Mouse (Mus musculus): ENCODE data around the gene Igsf8. TPM values are rescaled to one million over a fixed set of nuclear protein-coding genes. Genes with fewer than 3 reads are reported as not detected.

Gene Igsf8
- 22.6 to 31.4 TPM (median 27.2 TPM) in 4 replicates for total RNA-seq (2023)

DNA sequence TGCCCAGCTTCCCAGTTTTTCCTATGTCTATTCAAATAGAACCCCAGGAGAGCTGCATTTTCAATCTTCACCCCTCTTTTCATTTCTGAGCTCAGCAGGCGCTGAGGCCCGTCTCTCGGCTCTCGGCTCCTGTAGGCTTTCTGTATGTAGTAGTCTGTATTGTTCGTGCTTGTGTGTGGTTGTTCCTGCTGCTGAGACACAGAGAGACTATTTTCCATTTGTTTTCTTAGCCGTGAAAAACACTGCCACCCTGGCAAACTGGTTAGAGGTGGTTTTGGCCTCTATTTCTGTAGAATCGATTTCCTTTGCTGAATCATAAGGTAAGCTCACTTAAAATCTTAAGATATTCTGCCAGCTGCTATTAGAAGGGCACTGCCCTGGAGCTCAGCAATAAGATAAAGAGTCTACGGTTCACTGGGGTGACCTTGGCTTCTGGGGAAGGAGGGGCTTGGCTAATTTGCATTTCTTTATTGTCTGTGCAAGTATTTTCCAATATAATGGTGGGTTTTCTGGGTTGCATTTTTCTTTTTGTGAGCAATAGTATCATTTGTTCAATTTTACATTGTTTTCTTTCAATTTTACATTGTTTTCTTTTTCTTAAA lies at the start of gene Igsf8:
Gene Igsf8 (plus strand): TSS at position 165 of the 602 bp plus-strand sequence.

GRCm38 (mm10) chr1:172219451-172220406 lies 41.7 kb upstream of the Igsf8 start, which contains the start of gene Casq1:
TSS of gene Casq1 (minus strand) at chr1:172219868.

GRCm38 (mm10) chr1:172258314-172258713 lies 3.1 kb upstream of the Igsf8 start, which contains the start of gene Atp1a4:
TSS of gene Atp1a4 (minus strand) at chr1:172258414.

DNA sequence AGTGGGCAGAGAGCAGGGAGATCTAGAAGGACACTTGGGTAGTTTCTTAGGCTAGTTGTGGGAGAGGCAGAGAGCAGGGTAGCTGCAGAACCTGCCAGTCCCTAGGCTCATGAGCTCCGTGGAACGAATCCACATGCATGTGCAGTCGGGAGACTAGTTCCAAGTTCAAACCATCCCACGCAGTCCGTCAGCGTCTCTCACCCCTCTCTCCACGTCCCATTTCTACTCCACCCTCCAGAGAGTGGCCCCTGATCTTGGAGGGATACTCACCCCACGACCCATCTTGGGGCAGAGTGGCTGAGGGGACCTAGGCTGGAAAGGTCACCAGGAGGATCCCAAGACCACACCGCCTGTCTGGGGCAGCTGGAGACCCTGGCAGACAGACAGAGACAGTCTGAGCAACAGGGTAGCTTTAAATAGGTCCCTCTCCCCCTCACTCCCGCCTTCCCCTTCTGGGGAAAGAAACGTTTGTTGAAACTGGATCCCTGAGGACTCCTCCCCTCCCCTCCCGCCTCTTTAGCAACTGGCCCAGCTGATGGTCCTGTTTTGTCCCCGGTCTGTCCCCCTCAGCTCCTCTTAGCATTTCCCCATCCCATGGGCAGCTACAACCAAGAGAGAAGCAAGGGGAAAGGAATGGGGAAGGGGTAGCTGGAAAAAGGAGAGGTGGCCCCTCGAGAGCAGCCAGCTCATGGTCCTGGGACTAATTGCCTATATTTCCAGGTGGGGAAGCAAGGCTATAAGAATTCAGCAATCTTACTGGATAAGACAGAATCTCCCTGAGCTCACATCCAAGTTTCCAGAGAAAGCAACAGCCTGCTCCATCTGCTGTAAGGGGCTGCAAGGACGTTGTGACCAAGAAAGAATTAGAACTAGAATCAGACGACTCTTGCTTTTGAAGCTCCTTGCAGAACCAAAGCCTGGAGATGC lies 36.4 kb downstream of the Igsf8 start, which contains the start of gene Atp1a2:
Gene Atp1a2 (minus strand): TSS at position 454 of the 927 bp plus-strand sequence.

GRCm38 (mm10) chr1:172329131-172329530 lies 67.7 kb downstream of the Igsf8 start, which contains the start of gene Kcnj9:
TSS of gene Kcnj9 (minus strand) at chr1:172329318.

GRCm38 (mm10) chr1:172340729-172341321 lies 79.4 kb downstream of the Igsf8 start, which contains the start of gene Kcnj10:
TSS of gene Kcnj10 (plus strand) at chr1:172341210.

Other genes starting within 250 kb of the Igsf8 start
- 5.2 to 9.8 TPM (median 6.4 TPM) in 4 replicates for gene Vangl2, start 233.2 kb upstream of the Igsf8 start, total RNA-seq (2023)
- not detected in 4 replicates for gene Nhlh1, start 204.1 kb upstream of the Igsf8 start, total RNA-seq (2023)
- 152 to 166 TPM (median 154 TPM) in 4 replicates for gene Copa, start 179.1 kb upstream of the Igsf8 start, total RNA-seq (2023)
- gene Ncstn, start 178.8 kb upstream of the Igsf8 start, total RNA-seq (2023) = 91.0 to 99.8 TPM (median 98.2 TPM) in 4 replicates
- gene Pex19, start 134.9 kb upstream of the Igsf8 start, total RNA-seq (2023) = 50.1 to 62.8 TPM (median 56.7 TPM) in 4 replicates
- 108 to 119 TPM (median 112 TPM) in 4 replicates for gene Dcaf8, start 113.6 kb upstream of the Igsf8 start, total RNA-seq (2023)
- 25.2 to 33.4 TPM (median 29.6 TPM) in 4 replicates for gene Pea15a, start 54.8 kb upstream of the Igsf8 start, total RNA-seq (2023)
- 0.60 TPM in 1 of 4 replicates, not detected in the others for gene Casq1, start 41.8 kb upstream of the Igsf8 start, total RNA-seq (2023)
- not detected in 4 replicates for gene Atp1a4, start 3.2 kb upstream of the Igsf8 start, total RNA-seq (2023)
- not detected in 4 replicates for gene Atp1a2, start 36.4 kb downstream of the Igsf8 start, total RNA-seq (2023)
- gene Kcnj9, start 67.7 kb downstream of the Igsf8 start, total RNA-seq (2023) = 0.15 TPM in 2 of 4 replicates, not detected in the others
- 0.94 to 1.5 TPM (median 1.2 TPM) in 4 replicates for gene Kcnj10, start 79.6 kb downstream of the Igsf8 start, total RNA-seq (2023)
- gene Pigm, start 114.9 kb downstream of the Igsf8 start, total RNA-seq (2023) = 26.4 to 30.1 TPM (median 29.0 TPM) in 4 replicates
- gene Slamf9, start 213.7 kb downstream of the Igsf8 start, total RNA-seq (2023) = 1.9 to 3.8 TPM (median 3.3 TPM) in 4 replicates
- gene Igsf9, start 220.1 kb downstream of the Igsf8 start, total RNA-seq (2023) = 8.5 to 13.2 TPM (median 11.4 TPM) in 4 replicates
- 126 to 136 TPM (median 128 TPM) in 4 replicates for gene Tagln2, start 238.4 kb downstream of the Igsf8 start, total RNA-seq (2023)